Mouse (Mus musculus): Measurements from ENCODE around the gene Slc5a5.
A peak's percentile ranks its signal among the peaks of the same experiment; 100 is the strongest.

Slc5a5 gene

DNA sequence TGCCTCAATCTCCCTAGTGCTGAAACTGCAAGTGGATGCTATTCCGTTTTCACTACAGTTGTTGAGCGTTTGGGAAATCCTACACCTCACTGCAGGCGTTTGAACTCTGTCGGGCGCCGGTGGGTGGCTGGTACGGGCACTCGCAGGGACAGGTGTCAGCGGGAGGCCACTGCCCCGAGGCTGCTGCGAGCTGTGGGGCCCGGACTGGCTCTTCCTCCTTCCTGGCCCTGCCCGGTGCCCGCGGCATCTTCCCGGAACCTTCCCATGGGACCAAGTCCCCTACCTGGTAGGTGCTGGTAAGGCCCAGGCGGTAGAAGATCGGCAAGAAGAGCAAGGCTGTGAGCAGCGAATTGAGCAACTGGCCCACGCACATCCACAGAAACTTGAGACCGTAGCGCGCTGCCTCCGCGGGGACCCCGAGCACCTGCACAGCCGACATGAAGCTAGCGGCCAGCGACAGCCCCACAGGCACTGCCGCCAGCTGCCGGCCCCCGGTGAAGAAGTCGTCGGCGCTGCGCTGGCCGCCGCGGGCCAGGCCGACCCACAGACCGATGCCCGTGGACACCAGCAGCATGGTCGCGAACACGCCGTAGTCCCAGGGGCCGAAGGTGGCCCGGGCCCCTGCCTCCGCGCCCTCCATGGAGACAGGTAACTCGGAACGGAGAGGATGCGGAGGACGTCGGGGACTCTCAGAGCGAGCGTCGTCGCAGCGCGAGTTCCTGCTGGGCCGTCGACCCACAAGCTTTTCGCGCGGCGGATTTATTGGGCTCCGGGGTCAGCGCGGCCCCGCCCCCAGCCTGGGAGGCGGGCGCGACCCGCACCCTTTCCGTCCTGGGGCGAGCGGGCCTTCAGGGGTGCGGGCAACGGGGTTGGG lies at the start of gene Slc5a5:
TSS of gene Slc5a5 (minus strand) at position 736 of the 874 bp plus-strand sequence.
- Histone ChIP-seq H3K36me3 (ENCODE audit: control insufficient read depth, insufficient read depth, low read length, poor library complexity, severe bottlenecking) (peaks cover 13% of the 10 kb centered on the region), H3K27me3 (ENCODE audit: control insufficient read depth, insufficient read depth, low read length, poor library complexity, severe bottlenecking) (no peaks in the 10 kb centered on the region)
- DNase-seq (ENCODE audit: low read depth, low spot score): no peak

DNA sequence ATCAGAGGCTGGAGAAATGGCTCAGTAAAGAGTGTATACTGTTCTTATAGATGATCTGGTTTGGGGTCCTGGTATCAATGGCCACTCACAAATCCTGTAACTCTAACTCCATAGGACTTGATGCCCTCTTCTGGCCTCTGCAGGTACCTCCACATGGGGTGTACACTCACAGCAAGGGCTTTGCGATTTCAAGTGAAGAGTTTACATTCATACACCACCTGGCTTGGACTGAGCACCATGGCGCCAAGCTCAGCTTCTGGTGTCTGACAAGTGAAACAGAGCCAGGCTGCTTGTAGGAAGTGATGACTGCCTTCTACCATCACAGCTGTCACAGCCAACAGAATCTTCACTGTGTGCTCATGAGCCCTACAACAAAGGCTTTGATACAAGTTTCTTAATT lies 48.9 kb upstream of the Slc5a5 start:
- peak; percentile 26 for DNase-seq (ENCODE audit: low read depth, low spot score)
- Histone ChIP-seq H3K27me3 (ENCODE audit: control insufficient read depth, insufficient read depth, low read length, poor library complexity, severe bottlenecking) (peaks cover 2% of the 10 kb centered on the region; the same call in 1 of the 2 replicates), H3K36me3 (ENCODE audit: control insufficient read depth, insufficient read depth, low read length, poor library complexity, severe bottlenecking) (no peaks in the 10 kb centered on the region)

DNA sequence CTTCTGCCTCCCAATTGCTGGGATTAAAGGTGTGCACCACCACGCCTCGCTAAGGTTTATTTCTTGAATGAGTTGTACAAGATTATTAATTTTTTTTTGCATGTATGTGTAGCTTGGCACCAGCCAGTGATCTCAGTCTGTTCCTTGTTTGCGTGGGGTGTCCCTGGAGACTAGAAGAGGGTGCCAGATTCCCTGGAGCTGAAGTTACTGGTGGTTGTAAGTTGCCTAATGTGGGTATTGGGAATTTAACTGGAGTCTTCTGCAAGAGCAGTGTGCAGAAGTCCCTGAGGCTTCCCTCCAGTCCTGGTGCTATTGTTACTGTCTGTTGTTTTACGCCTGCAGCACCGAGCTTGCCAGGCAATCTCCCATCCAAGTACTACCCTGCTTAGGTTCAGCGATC lies 44.6 kb upstream of the Slc5a5 start:
- no peaks in the 10 kb centered on the region for H3K36me3 ChIP-seq (ENCODE audit: control insufficient read depth, insufficient read depth, low read length, poor library complexity, severe bottlenecking)
- H3K27me3 ChIP-seq (ENCODE audit: control insufficient read depth, insufficient read depth, low read length, poor library complexity, severe bottlenecking): peaks cover 2% of the 10 kb centered on the region; the same call in 1 of the 2 replicates
- DNase-seq (ENCODE audit: low read depth, low spot score): no peak

DNA sequence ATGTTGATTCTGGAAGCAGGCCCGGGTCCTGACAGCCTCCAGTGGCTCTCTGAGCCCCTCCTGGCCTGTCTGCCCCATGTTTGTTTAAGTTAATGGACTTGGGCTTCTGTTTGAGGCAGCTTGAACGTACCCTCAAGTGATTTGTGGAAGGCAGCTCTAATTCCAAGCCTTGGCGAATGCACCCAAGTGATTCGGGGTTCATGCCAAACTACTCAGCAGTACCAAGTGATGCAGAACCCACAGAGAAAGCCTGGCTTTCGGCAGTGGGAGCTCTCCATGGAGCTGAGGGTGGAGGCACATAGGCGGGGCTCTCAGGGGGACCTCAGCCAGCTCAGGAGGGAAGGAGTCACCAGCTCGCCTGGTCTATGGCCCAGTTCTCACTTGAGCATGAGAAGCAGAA lies 42.2 kb upstream of the Slc5a5 start:
- Histone ChIP-seq H3K27me3 (ENCODE audit: control insufficient read depth, insufficient read depth, low read length, poor library complexity, severe bottlenecking) (no peaks in the 10 kb centered on the region), H3K36me3 (ENCODE audit: control insufficient read depth, insufficient read depth, low read length, poor library complexity, severe bottlenecking) (no peaks in the 10 kb centered on the region)
- no peak for DNase-seq (ENCODE audit: low read depth, low spot score)

DNA sequence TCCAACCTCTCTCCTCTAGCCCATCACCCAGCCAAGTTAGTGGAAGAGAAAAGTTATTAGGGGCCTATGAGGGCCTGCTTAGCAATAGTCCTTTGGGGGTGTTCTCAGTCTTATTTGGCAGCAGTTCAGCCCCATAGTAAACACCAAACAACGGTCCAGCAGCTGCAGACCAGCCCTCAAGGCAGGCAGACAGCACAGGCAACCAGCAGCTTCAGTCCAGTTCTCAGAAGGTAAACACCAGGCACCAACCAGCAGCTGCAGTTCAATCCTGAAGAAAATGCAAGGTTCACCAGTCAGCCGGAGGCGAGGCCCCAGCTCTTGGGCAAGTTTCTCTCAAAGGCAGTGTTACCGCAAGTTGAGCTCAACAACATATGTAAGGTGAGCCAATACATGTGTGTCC lies 40.5 kb upstream of the Slc5a5 start:
- no peak for DNase-seq (ENCODE audit: low read depth, low spot score)
- H3K27me3 ChIP-seq (ENCODE audit: control insufficient read depth, insufficient read depth, low read length, poor library complexity, severe bottlenecking): no peaks in the 10 kb centered on the region
- H3K36me3 ChIP-seq (ENCODE audit: control insufficient read depth, insufficient read depth, low read length, poor library complexity, severe bottlenecking): no peaks in the 10 kb centered on the region

DNA sequence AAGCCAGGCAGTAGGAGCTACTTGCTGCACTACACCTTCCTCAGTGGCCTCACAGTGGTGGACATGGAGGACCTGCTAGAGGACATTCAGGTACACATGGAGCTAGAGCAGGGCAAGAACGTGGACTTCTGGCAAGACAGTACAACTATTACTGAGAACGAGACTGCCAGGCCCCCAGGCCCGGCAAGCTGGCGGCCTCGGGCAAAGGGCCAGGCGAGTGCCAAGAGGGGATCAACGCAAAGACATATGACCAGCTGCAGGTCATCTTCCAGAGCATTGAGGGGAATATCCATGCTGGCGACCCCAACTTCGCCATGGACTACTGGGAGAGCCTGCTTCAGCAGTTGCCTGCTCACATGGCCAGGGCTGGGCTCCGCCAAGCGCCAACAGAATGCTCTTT lies 39.2 kb upstream of the Slc5a5 start:
- Histone ChIP-seq H3K27me3 (ENCODE audit: control insufficient read depth, insufficient read depth, low read length, poor library complexity, severe bottlenecking) (no peaks in the 10 kb centered on the region), H3K36me3 (ENCODE audit: control insufficient read depth, insufficient read depth, low read length, poor library complexity, severe bottlenecking) (no peaks in the 10 kb centered on the region)

DNA sequence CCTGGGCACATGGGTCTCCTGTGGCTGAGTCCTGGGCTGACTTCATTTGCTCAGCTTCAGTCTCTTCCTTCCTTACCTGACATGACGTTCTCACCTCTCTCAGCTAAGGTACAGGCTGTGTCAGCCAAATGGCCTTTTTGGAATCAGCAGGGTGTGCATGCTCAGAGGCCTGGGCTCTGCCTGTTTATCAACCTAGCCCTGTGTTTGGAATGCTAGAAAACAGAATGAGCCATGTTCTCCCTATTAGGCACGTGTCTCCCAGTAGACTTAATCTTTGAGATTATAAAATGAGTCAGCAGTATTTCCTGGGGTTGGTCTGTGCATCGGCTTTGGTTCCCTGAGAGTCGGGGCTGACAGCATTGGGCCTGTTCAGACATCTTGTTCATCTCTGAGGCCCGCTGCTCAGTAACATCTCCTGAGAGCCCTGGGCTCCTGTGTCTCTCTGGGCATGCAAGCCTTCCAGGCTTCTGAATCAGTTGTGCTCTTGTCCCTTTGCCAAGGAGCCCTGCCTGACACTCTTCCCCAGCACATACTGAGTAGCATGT lies 36.3 kb upstream of the Slc5a5 start:
- H3K36me3 ChIP-seq (ENCODE audit: control insufficient read depth, insufficient read depth, low read length, poor library complexity, severe bottlenecking): no peaks in the 10 kb centered on the region
- no peaks in the 10 kb centered on the region for H3K27me3 ChIP-seq (ENCODE audit: control insufficient read depth, insufficient read depth, low read length, poor library complexity, severe bottlenecking)
- no peak for DNase-seq (ENCODE audit: low read depth, low spot score)

More for the DNA sequence above, 39.2 kb upstream of the Slc5a5 start:
- no peak for DNase-seq (ENCODE audit: low read depth, low spot score)

DNA sequence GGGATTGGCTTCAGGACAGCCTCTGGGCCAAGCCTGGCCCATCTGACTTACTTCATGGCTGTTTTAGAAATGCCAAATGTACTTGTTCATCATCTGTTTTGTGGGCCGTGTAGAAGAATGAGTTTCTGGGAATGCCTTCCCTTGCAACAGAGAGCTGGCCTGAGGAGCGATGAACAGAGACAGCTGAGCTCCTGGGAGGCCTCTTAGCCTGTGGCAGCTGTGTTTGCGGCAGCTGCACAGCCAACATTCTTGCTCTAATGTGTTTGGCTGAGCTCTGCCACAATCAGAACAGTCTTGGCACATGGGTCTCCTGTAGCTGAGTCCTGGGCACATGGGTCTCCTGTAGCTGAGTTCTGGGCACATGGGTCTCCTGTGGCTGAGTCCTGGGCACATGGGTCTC lies 35.5 kb upstream of the Slc5a5 start:
- H3K36me3 ChIP-seq (ENCODE audit: control insufficient read depth, insufficient read depth, low read length, poor library complexity, severe bottlenecking): no peaks in the 10 kb centered on the region
- no peak for DNase-seq (ENCODE audit: low read depth, low spot score)
- H3K27me3 ChIP-seq (ENCODE audit: control insufficient read depth, insufficient read depth, low read length, poor library complexity, severe bottlenecking): no peaks in the 10 kb centered on the region

DNA sequence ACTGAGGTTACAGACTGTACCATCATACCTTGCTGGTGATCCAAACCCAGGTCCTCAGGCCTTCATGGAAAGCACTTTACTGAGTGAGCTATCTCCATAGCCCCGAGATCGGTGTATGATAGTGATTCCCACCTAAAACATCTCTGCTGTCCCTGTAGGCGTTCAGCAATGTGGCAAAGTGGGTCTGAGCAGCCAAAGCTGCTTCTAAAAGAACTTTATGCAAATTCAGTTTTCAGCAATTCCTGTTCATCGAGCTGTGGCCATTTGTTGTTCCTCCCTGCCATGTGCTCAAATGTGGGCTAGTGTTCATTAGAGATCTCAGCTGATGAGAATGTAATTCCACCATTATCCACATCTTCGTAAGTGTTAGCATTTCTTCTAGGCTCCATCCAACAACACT lies 33.8 kb upstream of the Slc5a5 start:
- Histone ChIP-seq H3K27me3 (ENCODE audit: control insufficient read depth, insufficient read depth, low read length, poor library complexity, severe bottlenecking) (no peaks in the 10 kb centered on the region), H3K36me3 (ENCODE audit: control insufficient read depth, insufficient read depth, low read length, poor library complexity, severe bottlenecking) (no peaks in the 10 kb centered on the region)
- no peak for DNase-seq (ENCODE audit: low read depth, low spot score)

DNA sequence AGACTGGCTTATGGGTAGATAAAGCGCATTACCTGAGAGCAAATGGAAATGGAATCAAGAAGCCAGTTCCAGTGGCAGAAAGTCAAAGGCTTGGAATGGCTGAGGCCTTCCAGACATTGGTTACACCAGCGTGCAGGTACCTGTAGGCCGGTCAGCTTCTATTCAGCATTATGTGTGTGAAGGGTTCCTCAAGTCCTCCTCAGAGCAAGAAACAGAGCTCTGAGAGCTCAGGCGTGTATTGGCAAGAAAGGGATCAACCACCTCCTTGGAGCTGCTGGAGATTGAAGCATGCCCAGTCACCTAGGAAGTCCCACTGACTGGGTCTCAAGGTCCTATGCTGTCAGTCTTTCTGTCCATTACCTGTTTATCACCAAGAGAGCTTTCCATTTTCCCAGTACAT lies 33.2 kb upstream of the Slc5a5 start:
- Histone ChIP-seq H3K36me3 (ENCODE audit: control insufficient read depth, insufficient read depth, low read length, poor library complexity, severe bottlenecking) (no peaks in the 10 kb centered on the region), H3K27me3 (ENCODE audit: control insufficient read depth, insufficient read depth, low read length, poor library complexity, severe bottlenecking) (no peaks in the 10 kb centered on the region)
- no peak for DNase-seq (ENCODE audit: low read depth, low spot score)

DNA sequence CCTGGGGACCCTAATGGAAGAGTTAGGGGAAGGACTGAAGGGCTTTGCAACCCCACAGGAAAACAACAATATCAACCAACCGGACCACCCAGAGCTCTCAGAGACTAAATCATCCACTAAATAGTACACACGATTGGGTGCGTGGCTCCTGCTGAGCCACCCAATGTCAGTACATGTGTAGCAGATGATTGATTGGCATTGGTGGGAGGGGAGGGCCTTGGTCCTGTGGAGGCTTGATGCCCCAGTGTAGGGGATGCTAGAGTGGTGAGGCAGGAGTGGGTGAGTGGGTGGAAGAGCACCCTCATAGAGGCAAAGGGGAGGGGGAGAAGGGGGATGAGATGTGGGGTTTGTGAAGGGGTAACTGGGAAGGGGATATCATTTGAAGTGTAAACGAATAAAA lies 31.6 kb upstream of the Slc5a5 start:
- no peak for DNase-seq (ENCODE audit: low read depth, low spot score)
- Histone ChIP-seq H3K36me3 (ENCODE audit: control insufficient read depth, insufficient read depth, low read length, poor library complexity, severe bottlenecking) (no peaks in the 10 kb centered on the region), H3K27me3 (ENCODE audit: control insufficient read depth, insufficient read depth, low read length, poor library complexity, severe bottlenecking) (no peaks in the 10 kb centered on the region)

DNA sequence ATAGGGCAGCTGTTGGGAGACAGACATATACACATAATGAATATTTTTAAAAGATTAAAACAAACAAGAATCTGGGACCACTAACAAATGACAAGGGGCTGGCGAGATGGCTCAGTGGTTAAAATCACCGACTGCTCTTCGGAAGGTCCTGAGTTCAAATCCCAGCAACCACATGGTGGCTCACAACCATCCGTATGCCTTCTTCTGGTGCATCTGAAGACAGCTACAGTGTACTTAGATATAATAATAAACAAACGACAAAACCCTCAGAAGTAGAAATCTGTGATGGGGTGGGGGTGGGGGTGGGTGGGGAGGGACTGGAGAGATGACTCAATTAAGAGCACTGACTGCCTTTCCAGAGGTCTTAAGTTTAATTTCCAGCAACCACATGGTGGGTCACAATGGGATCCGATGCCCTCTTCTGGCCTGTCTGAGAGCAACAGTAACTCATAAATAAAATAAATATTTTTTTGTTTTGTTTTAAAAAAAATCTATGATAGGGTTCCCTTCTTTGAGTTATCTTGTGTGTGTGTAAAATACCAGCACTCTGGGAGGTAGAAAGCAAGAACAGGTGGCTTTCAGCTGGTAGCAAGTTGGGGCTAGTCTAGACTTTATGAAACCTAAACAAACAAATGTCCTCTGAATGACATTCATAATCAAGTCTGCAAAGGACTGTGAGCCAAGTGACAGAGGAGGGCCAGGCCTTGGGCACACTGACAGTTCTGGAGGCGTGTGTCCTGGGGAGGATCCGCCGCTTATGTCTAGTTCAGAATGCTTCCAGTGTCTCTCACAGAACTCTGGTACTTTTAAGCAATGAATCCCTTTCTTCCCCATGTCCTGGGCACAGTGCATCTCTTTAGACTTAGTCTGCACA lies 27.7 kb upstream of the Slc5a5 start:
- DNase-seq (ENCODE audit: low read depth, low spot score): no peak
- Histone ChIP-seq H3K27me3 (ENCODE audit: control insufficient read depth, insufficient read depth, low read length, poor library complexity, severe bottlenecking) (no peaks in the 10 kb centered on the region), H3K36me3 (ENCODE audit: control insufficient read depth, insufficient read depth, low read length, poor library complexity, severe bottlenecking) (peaks cover 5% of the 10 kb centered on the region)

DNA sequence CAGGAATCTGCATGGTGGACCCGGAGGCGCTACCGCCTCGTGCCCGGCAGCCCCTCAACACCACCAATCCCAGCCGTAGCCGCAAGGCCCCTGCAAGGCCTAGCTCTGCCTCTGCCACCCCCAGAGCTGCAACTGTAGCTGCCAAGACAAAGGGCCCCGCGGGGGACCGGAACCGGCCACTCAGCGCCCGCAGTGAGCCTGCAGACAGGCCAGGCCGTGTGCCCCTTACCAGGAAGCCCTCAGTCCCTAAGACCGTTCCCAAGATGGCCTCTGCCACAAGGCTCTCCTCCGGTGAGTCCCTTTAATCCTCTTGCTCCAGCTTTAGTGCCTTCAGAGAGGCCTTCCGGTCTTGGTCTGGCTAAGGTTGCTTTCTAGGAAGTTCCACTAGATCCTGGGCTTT lies 22.1 kb upstream of the Slc5a5 start:
- Histone ChIP-seq H3K36me3 (ENCODE audit: control insufficient read depth, insufficient read depth, low read length, poor library complexity, severe bottlenecking) (peaks cover 5% of the 10 kb centered on the region), H3K27me3 (ENCODE audit: control insufficient read depth, insufficient read depth, low read length, poor library complexity, severe bottlenecking) (no peaks in the 10 kb centered on the region)
- DNase-seq (ENCODE audit: low read depth, low spot score): no peak

DNA sequence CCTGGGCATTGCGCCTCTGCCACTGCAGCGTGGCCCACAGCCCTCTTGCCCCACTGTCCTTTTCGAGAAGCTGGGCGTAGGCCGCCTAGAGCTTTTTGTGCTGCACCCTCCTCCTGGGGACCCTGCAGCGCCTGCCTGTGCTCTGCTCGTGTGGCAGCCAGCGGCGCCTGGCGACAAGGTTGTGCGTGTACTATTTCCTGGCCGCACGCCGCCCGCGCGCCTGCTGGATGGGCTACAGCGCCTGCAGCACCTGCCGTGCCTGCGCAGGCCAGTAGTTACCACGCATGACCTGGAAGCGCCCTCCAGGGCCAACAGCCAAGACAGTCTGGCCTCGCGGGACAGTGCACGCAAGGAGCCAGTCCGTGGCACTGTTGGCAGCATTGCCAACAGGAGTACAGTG lies 21.0 kb upstream of the Slc5a5 start:
- H3K27me3 ChIP-seq (ENCODE audit: control insufficient read depth, insufficient read depth, low read length, poor library complexity, severe bottlenecking): no peaks in the 10 kb centered on the region
- DNase-seq (ENCODE audit: low read depth, low spot score): no peak
- H3K36me3 ChIP-seq (ENCODE audit: control insufficient read depth, insufficient read depth, low read length, poor library complexity, severe bottlenecking): peaks cover 5% of the 10 kb centered on the region; the same call in 1 of the 2 replicates

DNA sequence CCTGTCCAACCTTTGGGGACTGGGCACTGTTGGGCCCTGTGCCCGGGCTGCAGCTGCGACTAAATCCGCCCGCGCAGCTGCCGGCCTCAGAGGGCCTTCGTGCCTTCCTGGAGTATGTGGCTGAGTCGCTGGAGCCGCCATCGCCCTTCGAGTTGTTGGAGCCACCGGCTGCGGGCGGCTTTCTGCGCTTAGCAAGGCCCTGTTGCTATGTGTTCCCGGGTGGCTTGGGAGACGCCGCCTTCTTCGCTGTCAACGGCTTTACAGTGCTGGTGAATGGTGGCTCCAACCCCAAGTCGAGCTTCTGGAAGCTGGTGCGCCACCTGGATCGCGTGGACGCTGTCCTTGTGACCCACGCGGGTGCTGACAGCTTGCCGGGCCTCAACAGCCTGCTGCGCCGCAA lies 20.4 kb upstream of the Slc5a5 start:
- peaks cover 5% of the 10 kb centered on the region; the same call in 1 of the 2 replicates for H3K36me3 ChIP-seq (ENCODE audit: control insufficient read depth, insufficient read depth, low read length, poor library complexity, severe bottlenecking)
- no peaks in the 10 kb centered on the region for H3K27me3 ChIP-seq (ENCODE audit: control insufficient read depth, insufficient read depth, low read length, poor library complexity, severe bottlenecking)
- DNase-seq (ENCODE audit: low read depth, low spot score): no peak
